Mouse (Mus musculus) liver, embryonic 14.5 days (tissue): ENCODE results near the gene Ebf1.

Experiments
- CTCF ChIP-seq: IDR thresholded peaks from 2 replicates; pipeline ENCODE4 v1.5.1; 2016; ENCODE audit warnings: antibody characterized with exemption, low read depth, control low read depth
- EP300 ChIP-seq: IDR thresholded peaks from 2 replicates; pipeline ENCODE4 v1.6.1; 2016; ENCODE audit warnings: antibody characterized with exemption, low read depth

DNA sequence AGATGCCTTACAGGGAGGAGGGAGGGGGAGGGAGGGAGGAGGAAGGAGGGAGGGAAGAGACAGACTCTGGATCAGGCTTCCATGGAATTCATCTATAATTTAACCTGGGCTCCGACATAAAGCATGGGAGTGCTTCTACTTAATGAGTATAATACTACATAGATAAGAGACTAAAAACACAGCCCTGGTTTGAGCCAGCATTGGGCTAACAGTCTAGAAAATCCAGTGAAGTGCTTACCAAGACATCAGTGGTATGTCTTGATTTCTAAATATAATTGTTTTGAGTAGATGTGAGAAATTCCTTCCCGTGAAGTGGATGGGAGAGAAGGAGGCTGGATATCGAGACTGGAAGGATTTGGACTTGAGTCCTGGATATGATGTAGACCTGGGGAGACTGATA is 68.0 kb downstream of the Ebf1 start:
- no peak for TF ChIP-seq CTCF
- no peak for TF ChIP-seq EP300
